Mouse (Mus musculus) G1E (cell line): ENCODE data around the gene Armh4.

Source experiments
- CTCF ChIP-seq: IDR thresholded peaks from 2 replicates; pipeline ENCODE4 v1.5.1; 2012; ENCODE audit warnings: low read depth, low read length, inconsistent platforms, mixed read lengths
- GATA1 ChIP-seq: IDR thresholded peaks from 2 replicates; pipeline ENCODE4 v1.6.1; 2012; ENCODE audit warnings: borderline replicate concordance, low read length, inconsistent platforms, mixed read lengths
- POLR2AphosphoS5 ChIP-seq: IDR thresholded peaks from 2 replicates; pipeline ENCODE4 v1.6.1; 2012; ENCODE audit warnings: low read depth, low read length, inconsistent platforms; ENCODE audit not compliant: insufficient replicate concordance

GRCm38 (mm10) chr14:49766601-49767000 is 16.6 kb downstream of the Armh4 start:
- TF ChIP-seq CTCF (no peak), GATA1 (no peak), POLR2AphosphoS5 (no peak)
